Mouse (Mus musculus) forebrain, embryonic 11.5 days (tissue): Measurements from ENCODE around the gene Olfr1037. TPM values are rescaled to one million over a fixed set of nuclear protein-coding genes. Genes with fewer than 3 reads are reported as not detected.
"Not testable (repeated sequence)": the region's sequence is repeated elsewhere in the genome, so short reads cannot be mapped to it uniquely, and the experiment has no call there.

Source experiments
- ATAC-seq: fragments of 200-750 bp; cut with Nextera tagmentation; replicated peaks from 2 replicates; pipeline ENCODE4 v1.8.0; 2017; ENCODE audit warnings: moderate TSS enrichment; ENCODE audit not compliant: low FRiP score
- DNase-seq: peaks from one replicate; pipeline ENCODE4 v3.0.0-alpha.2; 2017; ENCODE audit warnings: low spot score
- H3K27ac ChIP-seq: fragments of 300-500 bp; sonication (generic); 2 replicates; pipeline ENCODE4 v1.5.1; 2014; ENCODE audit warnings: low read depth, low read length
- H3K27me3 ChIP-seq: fragments of 300-500 bp; sonication (generic); 2 replicates; pipeline ENCODE4 v1.6.1; 2014; ENCODE audit warnings: mild to moderate bottlenecking, low read length, mixed read lengths; ENCODE audit not compliant: control insufficient read depth, insufficient read depth
- H3K36me3 ChIP-seq: fragments of 300-500 bp; sonication (generic); 2 replicates; pipeline ENCODE4 v1.6.1; 2014; ENCODE audit warnings: mild to moderate bottlenecking, low read length, moderate library complexity, mixed read lengths; ENCODE audit not compliant: control insufficient read depth, insufficient read depth
- H3K4me1 ChIP-seq: fragments of 300-500 bp; sonication (generic); replicated peaks from 2 replicates; pipeline ENCODE4 v1.6.1; 2014; ENCODE audit warnings: low read length, mixed read lengths; ENCODE audit not compliant: control insufficient read depth, insufficient read depth
- H3K4me2 ChIP-seq: fragments of 300-500 bp; sonication (generic); 2 replicates; pipeline ENCODE4 v1.6.1; 2014; ENCODE audit warnings: low read depth, mild to moderate bottlenecking, low read length, moderate library complexity, mixed read lengths; ENCODE audit not compliant: severe bottlenecking
- H3K4me3 ChIP-seq: fragments of 300-500 bp; sonication (generic); 2 replicates; pipeline ENCODE4 v1.5.1; 2014; ENCODE audit warnings: low read depth, low read length
- H3K9ac ChIP-seq: fragments of 300-500 bp; sonication (generic); 2 replicates; pipeline ENCODE4 v1.6.1; 2014; ENCODE audit warnings: low read length
- H3K9me3 ChIP-seq: fragments of 300-500 bp; sonication (generic); 2 replicates; pipeline ENCODE4 v1.6.1; 2016; ENCODE audit warnings: low read length, mixed read lengths; ENCODE audit not compliant: control insufficient read depth
- WGBS: fragments of 180-500 bp; shearing (Covaris S2); extraction: QIAGEN DNeasy Blood & Tissue Kit; methylation state at CpG from one replicate; pipeline ENCODE4 v1.1.7; 2014; 5-methylcytosine and 5-hydroxymethylcytosine counted together
- polyA plus RNA-seq: library from polyadenylated mRNA; unstranded; fragments of >200 nt; fragmentation: Nextera tagmentation; extraction: Ambion mirVana; gene quantifications from 2 replicates; pipeline ENCODE4 v1.2.1, GENCODE M21; 2014

The Olfr1037 gene
- not detected in 2 replicates for polyA plus RNA-seq

DNA sequence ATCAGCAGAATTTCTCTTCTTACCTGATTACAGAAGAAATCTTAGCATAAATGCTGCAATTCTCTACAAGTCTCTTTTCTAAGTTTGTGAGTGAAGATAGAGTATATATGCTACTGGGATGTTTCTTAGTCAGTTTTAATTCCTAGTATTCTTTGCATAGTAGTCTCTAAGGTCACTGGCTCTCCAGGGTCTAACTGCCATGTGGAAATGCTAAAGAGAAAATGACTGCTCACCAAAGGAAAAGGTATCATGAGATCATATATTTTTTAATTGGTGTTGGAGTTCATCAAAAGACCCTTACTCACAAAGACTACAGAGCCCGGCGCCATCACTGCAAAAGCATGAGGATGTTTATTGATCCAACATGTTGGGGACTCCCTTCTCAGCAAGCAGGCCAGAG is at the start of gene Olfr1037:
Gene Olfr1037, minus strand, starts transcription at position 101 of the 400 bp plus-strand sequence.
- Histone ChIP-seq H3K9me3 (no peaks in the 10 kb centered on the region), H3K4me2 (no peak within 1 kb of the TSS), H3K27ac (no peak within 1 kb of the TSS), H3K4me3 (no peak within 1 kb of the TSS), H3K36me3 (no peaks in the 10 kb centered on the region), H3K27me3 (no peaks in the 10 kb centered on the region), H3K9ac (no peak within 1 kb of the TSS), H3K4me1 (no peaks in the 10 kb centered on the region)
- ATAC-seq (no peak), DNase-seq (no peak)
- 83% methylated on average over 2 of the region's 2 CpGs for WGBS

- H3K4me2 ChIP-seq: no peak within 1 kb of the TSS
- ATAC-seq (no peak), DNase-seq (no peak)
- 98% methylated on average over 1 of the region's 1 CpGs for WGBS
- no peaks in the 10 kb centered on the region for H3K4me1 ChIP-seq
- no peak within 1 kb of the TSS for H3K27ac ChIP-seq
- H3K36me3 ChIP-seq: no peaks in the 10 kb centered on the region
- H3K9me3 ChIP-seq: no peaks in the 10 kb centered on the region
- no peak within 1 kb of the TSS for H3K9ac ChIP-seq
- no peak within 1 kb of the TSS for H3K4me3 ChIP-seq
- no peaks in the 10 kb centered on the region for H3K27me3 ChIP-seq
These were observed 48.6 kb upstream of the Olfr1037 start, which contains the start of gene Olfr1039 for GRCm38 (mm10) chr2:86135828-86136227. Olfr1039 (minus strand) TSS chr2:86135928.

GRCm38 (mm10) chr2:86080478-86080877 is 6.7 kb downstream of the Olfr1037 start:
- not testable (repeated sequence) for H3K4me2 ChIP-seq, DNase-seq, H3K27me3 ChIP-seq, H3K36me3 ChIP-seq, H3K4me3 ChIP-seq, H3K9ac ChIP-seq, ATAC-seq, H3K9me3 ChIP-seq, H3K4me1 ChIP-seq, H3K27ac ChIP-seq
- 70% methylated on average over 1 of the region's 1 CpGs for WGBS

- ATAC-seq, H3K9ac ChIP-seq, DNase-seq, H3K9me3 ChIP-seq, H3K4me1 ChIP-seq, H3K4me3 ChIP-seq, H3K36me3 ChIP-seq, H3K27me3 ChIP-seq, H3K4me2 ChIP-seq, H3K27ac ChIP-seq: not testable (repeated sequence)
These were observed 13.5 kb downstream of the Olfr1037 start, which contains the start of gene Olfr1036 for GRCm38 (mm10) chr2:86073692-86074091. Olfr1036 (plus strand) TSS chr2:86073992.

GRCm38 (mm10) chr2:86070189-86070588 is 17.0 kb downstream of the Olfr1037 start:
- 92% methylated on average over 8 of the region's 8 CpGs for WGBS

DNA sequence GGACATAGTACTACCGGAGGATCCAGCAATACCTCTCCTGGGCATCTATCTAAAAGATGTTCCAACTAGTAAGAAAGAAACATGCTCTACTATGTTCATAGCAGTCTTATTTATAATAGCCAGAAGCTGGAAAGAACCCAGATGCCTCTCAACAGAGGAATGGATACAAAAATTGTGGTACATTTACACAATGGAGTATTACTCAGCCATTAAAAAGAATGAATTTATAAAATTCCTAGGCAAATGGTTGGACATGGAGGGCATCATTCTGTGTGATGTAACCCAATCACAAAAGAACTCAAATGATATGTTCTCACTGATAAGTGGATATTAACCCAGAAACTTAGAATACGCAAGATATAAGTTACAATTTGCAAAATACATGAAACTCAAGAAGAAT is 23.4 kb downstream of the Olfr1037 start:
- not testable (repeated sequence) for H3K9me3 ChIP-seq, H3K9ac ChIP-seq, ATAC-seq, H3K36me3 ChIP-seq, H3K4me3 ChIP-seq, H3K4me1 ChIP-seq, H3K27me3 ChIP-seq, DNase-seq, H3K27ac ChIP-seq, H3K4me2 ChIP-seq
- 94% methylated on average over 2 of the region's 2 CpGs for WGBS

More at GRCm38 (mm10) chr2:86070189-86070588, 17.0 kb downstream of the Olfr1037 start:
- Histone ChIP-seq H3K4me1 (no peaks in the 10 kb centered on the region), H3K36me3 (no peaks in the 10 kb centered on the region), H3K4me3 (no peak overlapping the region), H3K27me3 (no peaks in the 10 kb centered on the region), H3K27ac (no peak overlapping the region), H3K4me2 (no peak overlapping the region), H3K9me3 (no peaks in the 10 kb centered on the region), H3K9ac (no peak overlapping the region)
- DNase-seq (no peak), ATAC-seq (no peak)

- H3K4me2 ChIP-seq, ATAC-seq: not testable (repeated sequence)
These were observed 36.4 kb downstream of the Olfr1037 start for GRCm38 (mm10) chr2:86050777-86051176.

GRCm38 (mm10) chr2:86045561-86045960 is 41.6 kb downstream of the Olfr1037 start, which contains the start of gene Olfr1034:
Olfr1034 (plus strand) TSS chr2:86045861.
- H3K9me3 ChIP-seq: no peaks in the 10 kb centered on the region
- no peak within 1 kb of the TSS for H3K27ac ChIP-seq
- no peaks in the 10 kb centered on the region for H3K4me1 ChIP-seq
- H3K36me3 ChIP-seq: no peaks in the 10 kb centered on the region
- no peak within 1 kb of the TSS for H3K4me3 ChIP-seq
- DNase-seq: no peak
- H3K4me2 ChIP-seq: no peak within 1 kb of the TSS
- H3K9ac ChIP-seq: no peak within 1 kb of the TSS
- no peaks in the 10 kb centered on the region for H3K27me3 ChIP-seq
- ATAC-seq: no peak

More at GRCm38 (mm10) chr2:86050777-86051176, 36.4 kb downstream of the Olfr1037 start:
- not testable (repeated sequence) for DNase-seq, H3K4me3 ChIP-seq, H3K27me3 ChIP-seq, H3K36me3 ChIP-seq, H3K4me1 ChIP-seq, H3K27ac ChIP-seq, H3K9me3 ChIP-seq, H3K9ac ChIP-seq
